Comparison of ENCODE assay signal across 14 mouse cellular contexts in the genomic region with DNA sequence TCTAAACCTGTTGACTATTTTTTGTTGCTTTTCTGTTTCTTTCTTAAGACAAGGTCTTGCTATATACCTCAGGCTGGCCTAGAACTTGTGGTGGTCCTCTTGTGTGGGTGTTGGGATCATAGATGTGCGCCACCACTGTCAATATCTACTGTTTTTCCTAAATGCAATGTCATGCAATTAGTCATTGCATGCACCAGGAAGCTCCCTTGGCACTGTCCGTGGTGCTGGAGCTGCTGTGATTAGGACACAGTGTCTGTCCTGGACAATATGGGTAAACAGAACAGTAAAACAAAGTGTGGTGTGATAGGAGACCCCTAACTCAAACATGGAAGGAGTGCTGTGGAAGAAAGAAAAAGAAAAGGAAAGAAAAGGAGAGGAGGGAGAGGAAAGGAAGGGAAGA. TPM values are rescaled to one million over a fixed set of nuclear protein-coding genes. Genes with fewer than 3 reads are reported as not detected.
DNase-seq lines count a peak whose midpoint lies in the region; ATAC-seq and TF ChIP-seq lines count a peak whose summit lies in the region.
"Had no signal": no experiment of that assay in that cellular context is flagged by ENCODE, and none has a peak within 500 bp of the region (broad histone marks: within the 10 kb centered on the region; RNA-seq: fewer than 3 reads in every experiment).

No protein-coding gene starts in this region.

- H3K9me3 ChIP-seq in hindbrain, embryonic 11.5 days (ENCODE audit: control insufficient read depth, low read length) = no peaks in the 10 kb centered on the region
- H3K9me3 ChIP-seq in hindbrain, embryonic 14.5 days (ENCODE audit: control insufficient read depth, low read length) = no peaks in the 10 kb centered on the region
- no peaks in the 10 kb centered on the region for H3K9me3 ChIP-seq in embryonic facial prominence, embryonic 11.5 days (replicated peaks; ENCODE audit: control insufficient read depth, low read length)
- H3K9me3 ChIP-seq in stomach, postnatal 0 days (ENCODE audit: control insufficient read depth, low read length) = no peaks in the 10 kb centered on the region
- H3K9me3 ChIP-seq in forebrain, embryonic 10.5 days = no peaks in the 10 kb centered on the region
- H3K9me3 ChIP-seq: hindbrain, embryonic 13.5 days; limb, embryonic 15.5 days had no signal

- no peaks in the 10 kb centered on the region for H3K27me3 ChIP-seq in hindbrain, embryonic 11.5 days (ENCODE audit: control insufficient read depth, insufficient read depth, low read length)
- H3K27me3 ChIP-seq in hindbrain, embryonic 14.5 days (ENCODE audit: control insufficient read depth, insufficient read depth, low read length) = no peaks in the 10 kb centered on the region
- H3K27me3 ChIP-seq in embryonic facial prominence, embryonic 11.5 days (ENCODE audit: control insufficient read depth, insufficient read depth, low read length) = no peaks in the 10 kb centered on the region
- no peaks in the 10 kb centered on the region for H3K27me3 ChIP-seq in stomach, postnatal 0 days (ENCODE audit: control insufficient read depth, insufficient read depth, low read length)
- no peaks in the 10 kb centered on the region for H3K27me3 ChIP-seq in forebrain, embryonic 10.5 days (ENCODE audit: poor library complexity, severe bottlenecking)
- H3K27me3 ChIP-seq: hindbrain, embryonic 13.5 days; limb, embryonic 15.5 days had no signal

- peak; percentile 39 for DNase-seq in hindbrain, embryonic 11.5 days (ENCODE audit: low spot score)
- no peak for DNase-seq in hindbrain, embryonic 14.5 days (ENCODE audit: low spot score)
- DNase-seq in urinary bladder, postnatal 14 days (ENCODE audit: low spot score) = peak; percentile 20
- DNase-seq in urinary bladder, postnatal 25 days (ENCODE audit: low spot score) = no peak
- peak; percentile 72 for DNase-seq in embryonic facial prominence, embryonic 11.5 days (ENCODE audit: low spot score)
- no peak for DNase-seq in stomach, postnatal 0 days (ENCODE audit: low spot score)
- no peak for DNase-seq in forebrain, embryonic 10.5 days (ENCODE audit: extremely low spot score, low spot score)
- DNase-seq: cerebellum, adult 9-10 months; right cerebral cortex, postnatal 14 days had no signal

- no peak for TF ChIP-seq EP300 in stomach, postnatal 0 days (optimal IDR thresholded peaks at IDR 0.05)

- WGBS in hindbrain, embryonic 11.5 days = 71% methylated on average over 2 of the region's 2 CpGs
- WGBS in hindbrain, embryonic 14.5 days = 82% methylated on average over 2 of the region's 2 CpGs
- 57% methylated on average over 2 of the region's 2 CpGs for WGBS in embryonic facial prominence, embryonic 11.5 days
- WGBS in stomach, postnatal 0 days = 45% methylated on average over 2 of the region's 2 CpGs
- WGBS in forebrain, embryonic 10.5 days = 69% methylated on average over 2 of the region's 2 CpGs

- ATAC-seq in hindbrain, embryonic 11.5 days (ENCODE audit: low FRiP score) = no peak
- no peak for ATAC-seq in hindbrain, embryonic 14.5 days (ENCODE audit: low FRiP score)
- ATAC-seq in embryonic facial prominence, embryonic 11.5 days (replicated peaks; ENCODE audit: insufficient number of reproducible peaks, low FRiP score, low TSS enrichment, low read depth) = no peak
- no peak for ATAC-seq in stomach, postnatal 0 days (ENCODE audit: low FRiP score, low TSS enrichment)
- no peak for ATAC-seq in granulocyte monocyte progenitor cell, adult 5-6 weeks (replicated peaks; ENCODE audit: poor library complexity, severe bottlenecking)

- H3K4me2 ChIP-seq in hindbrain, embryonic 11.5 days (replicated peaks; ENCODE audit: low read depth, low read length) = no peak overlapping the region
- H3K4me2 ChIP-seq in hindbrain, embryonic 14.5 days (replicated peaks) = no peak overlapping the region
- no peak overlapping the region for H3K4me2 ChIP-seq in embryonic facial prominence, embryonic 11.5 days (ENCODE audit: low read depth, low read length)
- H3K4me2 ChIP-seq in stomach, postnatal 0 days (replicated peaks; ENCODE audit: low read depth) = no peak overlapping the region
- H3K4me2 ChIP-seq: hindbrain, embryonic 13.5 days; limb, embryonic 15.5 days had no signal

- H3K36me3 ChIP-seq in hindbrain, embryonic 11.5 days (ENCODE audit: control insufficient read depth, insufficient read depth, low read length) = no peaks in the 10 kb centered on the region
- no peaks in the 10 kb centered on the region for H3K36me3 ChIP-seq in hindbrain, embryonic 14.5 days (replicated peaks; ENCODE audit: control insufficient read depth, insufficient read depth)
- no peaks in the 10 kb centered on the region for H3K36me3 ChIP-seq in embryonic facial prominence, embryonic 11.5 days (replicated peaks; ENCODE audit: control insufficient read depth, insufficient read depth, low read depth, low read length)
- no peaks in the 10 kb centered on the region for H3K36me3 ChIP-seq in stomach, postnatal 0 days (ENCODE audit: control insufficient read depth, insufficient read depth, low read length)
- H3K36me3 ChIP-seq in forebrain, embryonic 10.5 days (replicated peaks) = no peaks in the 10 kb centered on the region
- H3K36me3 ChIP-seq: hindbrain, embryonic 13.5 days; limb, embryonic 15.5 days had no signal

- no peaks in the 10 kb centered on the region for H3K4me1 ChIP-seq in hindbrain, embryonic 11.5 days (replicated peaks; ENCODE audit: control insufficient read depth, insufficient read depth, low read length)
- no peaks in the 10 kb centered on the region for H3K4me1 ChIP-seq in hindbrain, embryonic 14.5 days (replicated peaks; ENCODE audit: control insufficient read depth, insufficient read depth, low read length)
- no peaks in the 10 kb centered on the region for H3K4me1 ChIP-seq in embryonic facial prominence, embryonic 11.5 days (ENCODE audit: control insufficient read depth, insufficient read depth, low read length)
- no peaks in the 10 kb centered on the region for H3K4me1 ChIP-seq in stomach, postnatal 0 days (replicated peaks; ENCODE audit: control insufficient read depth, insufficient read depth)
- no peaks in the 10 kb centered on the region for H3K4me1 ChIP-seq in forebrain, embryonic 10.5 days
- H3K4me1 ChIP-seq: hindbrain, embryonic 13.5 days; limb, embryonic 15.5 days had no signal

- H3K27ac ChIP-seq in hindbrain, embryonic 11.5 days (ENCODE audit: low read depth, low read length) = no peak overlapping the region
- no peak overlapping the region for H3K27ac ChIP-seq in hindbrain, embryonic 14.5 days
- no peak overlapping the region for H3K27ac ChIP-seq in embryonic facial prominence, embryonic 11.5 days (replicated peaks; ENCODE audit: low read depth, low read length)
- no peak overlapping the region for H3K27ac ChIP-seq in stomach, postnatal 0 days (replicated peaks)
- no peak overlapping the region for H3K27ac ChIP-seq in forebrain, embryonic 10.5 days
- H3K27ac ChIP-seq: hindbrain, embryonic 13.5 days; layer of hippocampus, adult 2 months; limb, embryonic 15.5 days had no signal

- H3K4me3 ChIP-seq in hindbrain, embryonic 11.5 days (ENCODE audit: low read depth, low read length) = no peak overlapping the region
- H3K4me3 ChIP-seq in hindbrain, embryonic 14.5 days (replicated peaks; ENCODE audit: low read length) = no peak overlapping the region
- H3K4me3 ChIP-seq in embryonic facial prominence, embryonic 11.5 days (ENCODE audit: low read depth, low read length) = no peak overlapping the region
- no peak overlapping the region for H3K4me3 ChIP-seq in stomach, postnatal 0 days (ENCODE audit: low read depth, low read length)
- H3K4me3 ChIP-seq in forebrain, embryonic 10.5 days = no peak overlapping the region
- H3K4me3 ChIP-seq: hindbrain, embryonic 13.5 days; layer of hippocampus, adult 2 months; limb, embryonic 15.5 days had no signal

- no peak overlapping the region for H3K9ac ChIP-seq in hindbrain, embryonic 11.5 days (ENCODE audit: low read depth, low read length)
- H3K9ac ChIP-seq in hindbrain, embryonic 14.5 days = no peak overlapping the region
- H3K9ac ChIP-seq in embryonic facial prominence, embryonic 11.5 days (replicated peaks; ENCODE audit: low read length) = no peak overlapping the region
- H3K9ac ChIP-seq in stomach, postnatal 0 days (ENCODE audit: low read length) = no peak overlapping the region
- H3K9ac ChIP-seq: hindbrain, embryonic 13.5 days; limb, embryonic 15.5 days had no signal

- no peak for TF ChIP-seq CTCF in stomach, postnatal 0 days (IDR thresholded peaks at IDR 0.05; ENCODE audit: low read depth)

RNA-seq across cellular contexts. Expression of gene Syt9, which starts 22.2 kb away (rescaled TPM):
- polyA plus RNA-seq in hindbrain, embryonic 11.5 days (2014; fragmentation: Nextera tagmentation; extraction: Ambion mirVana) = 4.4 and 4.8 TPM in 2 replicates
- polyA plus RNA-seq in hindbrain, embryonic 14.5 days (2014; fragmentation: Nextera tagmentation; extraction: Ambion mirVana) = 13.2 and 16.8 TPM in 2 replicates
- polyA plus RNA-seq in embryonic facial prominence, embryonic 11.5 days (2014; fragmentation: Nextera tagmentation; extraction: Ambion mirVana) = 3.6 and 4.7 TPM in 2 replicates
- 1.5 and 1.6 TPM in 2 replicates for polyA plus RNA-seq in stomach, postnatal 0 days (2015; fragmentation: Nextera tagmentation; extraction: Ambion mirVana)
- polyA plus RNA-seq in forebrain, embryonic 10.5 days (2016; fragmentation: Nextera tagmentation; extraction: Ambion mirVana) = 4.3 and 4.6 TPM in 2 replicates
- total RNA-seq in granulocyte monocyte progenitor cell, adult 5-6 weeks (2014; fragmentation: Nextera tagmentation) = not detected in 2 replicates
- total RNA-seq in granulocyte monocyte progenitor cell, adult 5-6 weeks (2017) = not detected in 2 replicates
- total RNA-seq: monocyte, adult 5-6 weeks had no signal

Comparison
In these comparisons a context has a peak if more than half of its experiments do, and no peak if none do; other contexts are left out.
1. DNase-seq: peak in hindbrain, embryonic 11.5 days (single experiment), urinary bladder, postnatal 14 days (single experiment) and embryonic facial prominence, embryonic 11.5 days (single experiment); none in hindbrain, embryonic 14.5 days (single experiment), urinary bladder, postnatal 25 days (single experiment), stomach, postnatal 0 days (single experiment) and forebrain, embryonic 10.5 days (single experiment).